Mouse (Mus musculus) MEL (cell line): ENCODE results near the gene Zeb2. TPM values are rescaled to one million over a fixed set of nuclear protein-coding genes. Genes with fewer than 3 reads are reported as not detected.

Experiments
- DNase-seq: peaks from one replicate; pipeline ENCODE4 v3.0.0; 2011; ENCODE audit warnings: low read depth, low spot score
- H3K27ac ChIP-seq: 2 replicates; pipeline ENCODE4 v1.5.1; 2012; ENCODE audit warnings: low read depth, mild to moderate bottlenecking, control low read depth, low read length, moderate library complexity; ENCODE audit not compliant: control insufficient read depth
- H3K27me3 ChIP-seq, 2 experiments: fragments of 150-350 bp in 1 of 2; sonication (generic) in 1 of 2; 2 replicates each; pipeline ENCODE4 v1.6.1; 2012; ENCODE audit warnings: low read length in 2 of 2, mild to moderate bottlenecking in 2 of 2, improper control_type of control experiment in 1 of 2, moderate library complexity in 1 of 2; ENCODE audit not compliant: insufficient read depth in 2 of 2, control insufficient read depth in 1 of 2
- H3K36me3 ChIP-seq, 2 experiments: 2 replicates each; pipeline ENCODE4 v1.6.1; 2012 to 2014; ENCODE audit warnings: low read length in 2 of 2, improper control_type of control experiment in 1 of 2, inconsistent platforms in 1 of 2, mild to moderate bottlenecking in 1 of 2; ENCODE audit not compliant: insufficient read depth in 2 of 2, control insufficient read depth in 1 of 2
- H3K4me1 ChIP-seq, 2 experiments: fragments of 150-350 bp in 1 of 2; sonication (generic) in 1 of 2; 2 replicates each; pipeline ENCODE4 v1.6.1; 2012; ENCODE audit warnings: low read length in 2 of 2, improper control_type of control experiment in 1 of 2, mild to moderate bottlenecking in 1 of 2; ENCODE audit not compliant: insufficient read depth in 2 of 2, control insufficient read depth in 1 of 2
- H3K4me3 ChIP-seq, 2 experiments: fragments of 150-350 bp in 1 of 2; sonication (generic) in 1 of 2; 2 replicates each; pipeline ENCODE4 v1.5.1; 2012; ENCODE audit warnings: low read depth in 2 of 2, low read length in 2 of 2, mild to moderate bottlenecking in 2 of 2, moderate library complexity in 2 of 2, control low read depth in 1 of 2, improper control_type of control experiment in 1 of 2; ENCODE audit not compliant: control insufficient read depth in 1 of 2, insufficient read depth in 1 of 2
- H3K79me2 ChIP-seq: 2 replicates; pipeline ENCODE4 v1.6.1; 2012; ENCODE audit warnings: mild to moderate bottlenecking, low read length, moderate library complexity; ENCODE audit not compliant: control insufficient read depth, poor library complexity, insufficient read depth
- H3K9ac ChIP-seq: 2 replicates; pipeline ENCODE4 v1.6.1; 2012; ENCODE audit warnings: low read depth, mild to moderate bottlenecking, control low read depth, low read length, moderate library complexity; ENCODE audit not compliant: control insufficient read depth, poor library complexity, severe bottlenecking
- H3K9me3 ChIP-seq: fragments of 150-350 bp; sonication (generic); replicated peaks from 2 replicates; pipeline ENCODE4 v1.6.1; 2012; ENCODE audit warnings: mild to moderate bottlenecking, low read length, improper control_type of control experiment, moderate library complexity; ENCODE audit not compliant: insufficient read depth
- BHLHE40 ChIP-seq: IDR thresholded peaks from 2 replicates; pipeline ENCODE4 v1.6.1; 2012; ENCODE audit warnings: low read depth, mild to moderate bottlenecking, inconsistent platforms, low read length, improper control_type of control experiment, borderline replicate concordance
- CHD1 ChIP-seq: IDR thresholded peaks from 2 replicates; pipeline ENCODE4 v1.6.1; 2012; ENCODE audit warnings: low read depth, mild to moderate bottlenecking, inconsistent platforms, low read length, improper control_type of control experiment
- CHD2 ChIP-seq: IDR thresholded peaks from 2 replicates; pipeline ENCODE4 v1.6.1; 2011; ENCODE audit warnings: low read length, improper control_type of control experiment
- CTCF ChIP-seq, 3 experiments: IDR thresholded peaks in 2 of 3; conservative IDR thresholded peaks in 1 of 3; 2 replicates each; pipeline ENCODE4 v1.5.1; 2011 to 2012; ENCODE audit warnings: low read length in 3 of 3, low read depth in 2 of 3, mild to moderate bottlenecking in 2 of 3, improper control_type of control experiment in 1 of 3, inconsistent platforms in 1 of 3, mixed read lengths in 1 of 3, moderate library complexity in 1 of 3; ENCODE audit not compliant: control insufficient read depth in 1 of 3, insufficient read depth in 1 of 3, poor library complexity in 1 of 3, severe bottlenecking in 1 of 3
- ETS1 ChIP-seq: IDR thresholded peaks from 2 replicates; pipeline ENCODE4 v1.6.1; 2012; ENCODE audit warnings: low read depth, mild to moderate bottlenecking, inconsistent platforms, low read length, improper control_type of control experiment, moderate library complexity
- GABPA ChIP-seq: IDR thresholded peaks from 2 replicates; pipeline ENCODE4 v1.6.1; 2012; ENCODE audit warnings: low read depth, mild to moderate bottlenecking, inconsistent platforms, low read length, improper control_type of control experiment, moderate library complexity
- GATA1 ChIP-seq: IDR thresholded peaks from 2 replicates; pipeline ENCODE4 v1.6.1; 2011; ENCODE audit warnings: low read depth, low read length, improper control_type of control experiment
- HCFC1 ChIP-seq: IDR thresholded peaks from 2 replicates; pipeline ENCODE4 v1.6.1; 2012; ENCODE audit warnings: low read depth, mild to moderate bottlenecking, inconsistent platforms, low read length, improper control_type of control experiment, moderate library complexity
- MAFK ChIP-seq: IDR thresholded peaks from 2 replicates; pipeline ENCODE4 v1.6.1; 2011; ENCODE audit warnings: low read depth, mild to moderate bottlenecking, low read length, improper control_type of control experiment, borderline replicate concordance
- MAX ChIP-seq: IDR thresholded peaks from 2 replicates; pipeline ENCODE4 v1.6.1; 2011; ENCODE audit warnings: low read length, improper control_type of control experiment
- MEF2A ChIP-seq: IDR thresholded peaks from 2 replicates; pipeline ENCODE4 v1.6.1; 2014; ENCODE audit warnings: low read depth, mild to moderate bottlenecking, inconsistent platforms, low read length, improper control_type of control experiment; ENCODE audit not compliant: poor library complexity, insufficient replicate concordance, severe bottlenecking; ENCODE audit errors: extremely low read depth
- MYB ChIP-seq: IDR thresholded peaks from 2 replicates; pipeline ENCODE4 v1.6.1; 2011; ENCODE audit warnings: mild to moderate bottlenecking, low read depth, low read length, improper control_type of control experiment
- MYC ChIP-seq: IDR thresholded peaks from 2 replicates; pipeline ENCODE4 v1.6.1; 2011; ENCODE audit warnings: low read depth, mild to moderate bottlenecking, low read length, improper control_type of control experiment, moderate library complexity
- NRF1 ChIP-seq: IDR thresholded peaks from 2 replicates; pipeline ENCODE4 v1.6.1; 2014; ENCODE audit warnings: low read depth, mild to moderate bottlenecking, inconsistent platforms, low read length, improper control_type of control experiment, moderate library complexity; ENCODE audit not compliant: poor library complexity, insufficient read depth, severe bottlenecking
- RAD21 ChIP-seq: IDR thresholded peaks from 2 replicates; pipeline ENCODE4 v1.6.1; 2011; ENCODE audit warnings: mild to moderate bottlenecking, low read depth, low read length, improper control_type of control experiment
- SIN3A ChIP-seq: IDR thresholded peaks from 2 replicates; pipeline ENCODE4 v1.6.1; 2012; ENCODE audit warnings: low read length, improper control_type of control experiment, inconsistent platforms
- SMC3 ChIP-seq: IDR thresholded peaks from 2 replicates; pipeline ENCODE4 v1.6.1; 2011; ENCODE audit warnings: low read depth, low read length, improper control_type of control experiment
- ZKSCAN1 ChIP-seq: IDR thresholded peaks from 2 replicates; pipeline ENCODE4 v1.6.1; 2012; ENCODE audit warnings: low read depth, mild to moderate bottlenecking, inconsistent platforms, low read length, improper control_type of control experiment, moderate library complexity
- ZNF384 ChIP-seq: IDR thresholded peaks from 2 replicates; pipeline ENCODE4 v1.6.1; 2012; ENCODE audit warnings: low read depth, mild to moderate bottlenecking, inconsistent platforms, low read length, improper control_type of control experiment
- polyA plus RNA-seq, 2 experiments: library from polyadenylated mRNA; stranded (reverse) in 1 of 2; unstranded in 1 of 2; fragments of >175 nt in 1 of 2; fragments of >200 nt in 1 of 2; gene quantifications; 2 replicates each; pipeline versions ENCODE4 v1.2.1 to v1.2.4; 2012; ENCODE audit warnings: low replicate concordance in 2 of 2, low read depth in 1 of 2; ENCODE audit not compliant: insufficient read length in 2 of 2, insufficient read depth in 1 of 2, missing spikeins in 1 of 2
- total RNA-seq: library from RNA; depleted of rRNA; stranded (reverse); fragments of 300-350 nt; gene quantifications from 2 replicates; pipeline ENCODE4 v1.2.3, GENCODE M21; 2012

Gene Zeb2
- total and polyA plus RNA-seq, 3 experiments: 12.8 to 12.9 TPM; not detected in 1

GRCm38 (mm10) chr2:45096638-45097247 is 20.5 kb downstream of the Zeb2 start (continued):
- no peak for TF ChIP-seq SMC3
- no peak for TF ChIP-seq MYC
- TF ChIP-seq CTCF (IDR thresholded peaks at IDR 0.05 in 2 of 3, conservative IDR thresholded peaks at IDR 0.05 in 1 of 3; ENCODE audit: control insufficient read depth in 1 of 3, insufficient read depth in 1 of 3, low read depth in 2 of 3, low read length in 3 of 3, poor library complexity in 1 of 3, severe bottlenecking in 1 of 3): no peak

DNA sequence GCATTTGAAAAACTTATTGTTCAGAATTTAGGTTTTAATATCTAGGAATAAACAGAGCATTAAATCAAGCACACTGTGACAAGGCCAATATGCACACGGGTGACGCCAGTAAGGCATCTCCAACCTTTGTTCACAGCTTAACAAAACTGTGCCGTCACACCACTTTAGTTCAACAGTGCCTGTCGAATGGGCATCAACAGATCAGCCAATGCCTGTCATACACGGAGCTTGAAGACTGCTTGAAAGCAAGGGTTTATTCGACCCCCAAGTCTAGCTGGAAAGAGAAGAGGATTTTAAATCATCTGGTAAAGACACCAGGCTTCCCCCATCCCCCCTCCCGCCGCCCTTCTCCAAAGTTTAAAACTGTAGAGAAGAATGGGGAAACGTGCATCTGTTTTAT is 21.4 kb downstream of the Zeb2 start:
- DNase-seq: no peak
- Histone ChIP-seq H3K4me3 (no peak overlapping the region), H3K79me2 (peaks cover 12% of the 10 kb centered on the region), H3K36me3 (peaks cover 12 to 26% of the 10 kb centered on the region in 2 experiments), H3K4me1 (peaks cover 10 to 13% of the 10 kb centered on the region in 2 experiments), H3K9me3 (no peaks in the 10 kb centered on the region), H3K27me3 (no peaks in the 10 kb centered on the region), H3K27ac (no peak overlapping the region), H3K9ac (no peak overlapping the region)
- TF ChIP-seq MEF2A: no peak
- TF ChIP-seq GATA1: no peak
- no peak for TF ChIP-seq CHD1
- TF ChIP-seq ETS1: no peak
- no peak for TF ChIP-seq HCFC1
- TF ChIP-seq ZNF384: no peak
- TF ChIP-seq ZKSCAN1: no peak
- no peak for TF ChIP-seq MAFK
- TF ChIP-seq MAX: no peak
- TF ChIP-seq RAD21: no peak
- TF ChIP-seq SIN3A: no peak
- no peak for TF ChIP-seq CHD2
- TF ChIP-seq GABPA: no peak
- no peak for TF ChIP-seq NRF1
- TF ChIP-seq MYB: no peak
- no peak for TF ChIP-seq BHLHE40
